Mouse (Mus musculus) kidney, adult 2 months (tissue): ENCODE measurements around the gene Zbtb44. TPM values are rescaled to one million over a fixed set of nuclear protein-coding genes. Genes with fewer than 3 reads are reported as not detected.

ENCODE experiments used
- DNase-seq: peaks from one replicate; pipeline ENCODE4 v3.0.0; 2021
- H3K27ac ChIP-seq: fragments of 200-500 bp; 2 replicates; pipeline ENCODE4 v1.5.1; 2012; ENCODE audit warnings: low read depth, low read length, control low read depth, inconsistent platforms; ENCODE audit not compliant: insufficient read depth
- H3K27me3 ChIP-seq: fragments of 200-500 bp; replicated peaks from 2 replicates; pipeline ENCODE4 v1.6.1; 2012; ENCODE audit warnings: mild to moderate bottlenecking, moderate library complexity, low read length, inconsistent platforms; ENCODE audit not compliant: control insufficient read depth, insufficient read depth
- H3K36me3 ChIP-seq: fragments of 200-500 bp; 2 replicates; pipeline ENCODE4 v1.6.1; 2012; ENCODE audit warnings: mild to moderate bottlenecking, moderate library complexity, low read length, inconsistent platforms; ENCODE audit not compliant: control insufficient read depth, insufficient read depth
- H3K4me1 ChIP-seq: fragments of 200-500 bp; 2 replicates; pipeline ENCODE4 v1.6.1; 2011; ENCODE audit warnings: low read length; ENCODE audit not compliant: control insufficient read depth, insufficient read depth
- H3K4me3 ChIP-seq: fragments of 200-500 bp; 2 replicates; pipeline ENCODE4 v1.5.1; 2011; ENCODE audit warnings: mild to moderate bottlenecking, low read depth, low read length, control low read depth; ENCODE audit not compliant: insufficient read depth
- CTCF ChIP-seq: fragments of 200-500 bp; conservative IDR thresholded peaks from 2 replicates; pipeline ENCODE4 v1.5.1; 2011; ENCODE audit warnings: low read depth, mild to moderate bottlenecking, control low read depth, low read length, moderate library complexity, mixed read lengths; ENCODE audit not compliant: insufficient read depth, insufficient read length
- POLR2A ChIP-seq: fragments of 200-500 bp; IDR thresholded peaks from one replicate; pipeline ENCODE4 v1.6.1; 2011; ENCODE audit warnings: low read depth, low read length, control low read depth
- WGBS: fragments of 180-500 bp; shearing (Covaris S2); methylation state at CpG from one replicate; pipeline ENCODE4 v1.1.7; 2018; 5-methylcytosine and 5-hydroxymethylcytosine counted together
- polyA plus RNA-seq: library from polyadenylated mRNA; depleted of rRNA; stranded (reverse); fragments of >200 nt; gene quantifications from 2 replicates; pipeline ENCODE4 v1.2.3, GENCODE M21; 2012

Gene Zbtb44
- polyA plus RNA-seq, 1 experiment: 9.9 TPM

GRCm38 (mm10) chr9:31091162-31091581, 60.7 kb downstream of the Zbtb44 start:
- WGBS: 94% methylated on average over 10 of the region's 10 CpGs
- Histone ChIP-seq H3K27ac (no peak overlapping the region), H3K4me3 (no peak overlapping the region), H3K27me3 (no peaks in the 10 kb centered on the region), H3K4me1 (no peaks in the 10 kb centered on the region), H3K36me3 (no peaks in the 10 kb centered on the region)
- no peak for DNase-seq
- no peak for TF ChIP-seq POLR2A
- no peak for TF ChIP-seq CTCF

GRCm38 (mm10) chr9:31092111-31092832, 61.8 kb downstream of the Zbtb44 start:
- Histone ChIP-seq H3K27me3 (no peaks in the 10 kb centered on the region), H3K4me3 (no peak overlapping the region), H3K4me1 (no peaks in the 10 kb centered on the region), H3K27ac (no peak overlapping the region), H3K36me3 (no peaks in the 10 kb centered on the region; the same call in 1 of the 2 replicates)
- WGBS: 82% methylated on average over 18 of the region's 18 CpGs
- TF ChIP-seq CTCF (no peak), POLR2A (no peak)
- DNase-seq: no peak

GRCm38 (mm10) chr9:31092833-31093195, 62.4 kb downstream of the Zbtb44 start:
- no peak overlapping the region for H3K27ac ChIP-seq
- no peak for TF ChIP-seq POLR2A
- no peak for TF ChIP-seq CTCF
- H3K27me3 ChIP-seq: no peaks in the 10 kb centered on the region
- H3K36me3 ChIP-seq: no peaks in the 10 kb centered on the region; the same call in 1 of the 2 replicates
- DNase-seq: no peak
- H3K4me1 ChIP-seq: no peaks in the 10 kb centered on the region
- WGBS: 87% methylated on average over 10 of the region's 10 CpGs
- no peak overlapping the region for H3K4me3 ChIP-seq

- Histone ChIP-seq H3K27ac (no peak overlapping the region), H3K4me3 (no peak overlapping the region), H3K27me3 (no peaks in the 10 kb centered on the region), H3K4me1 (no peaks in the 10 kb centered on the region), H3K36me3 (no peaks in the 10 kb centered on the region; the same call in 1 of the 2 replicates)
- no peak for TF ChIP-seq CTCF
- TF ChIP-seq POLR2A: no peak
- DNase-seq: no peak
- WGBS: 75% methylated on average over 20 of the region's 20 CpGs
Measured at GRCm38 (mm10) chr9:31097088-31098082, 66.9 kb downstream of the Zbtb44 start.

- TF ChIP-seq CTCF (no peak), POLR2A (no peak)
- no peaks in the 10 kb centered on the region for H3K27me3 ChIP-seq
- H3K36me3 ChIP-seq: no peaks in the 10 kb centered on the region; the same call in 1 of the 2 replicates
- no peaks in the 10 kb centered on the region for H3K4me1 ChIP-seq
- no peak overlapping the region for H3K27ac ChIP-seq
- WGBS: 74% methylated on average over 6 of the region's 6 CpGs
- H3K4me3 ChIP-seq: no peak overlapping the region
- DNase-seq: no peak
Measured at GRCm38 (mm10) chr9:31098118-31098517, 67.7 kb downstream of the Zbtb44 start.

- H3K27ac ChIP-seq: no peak overlapping the region
- H3K27me3 ChIP-seq: no peaks in the 10 kb centered on the region
- H3K36me3 ChIP-seq: no peaks in the 10 kb centered on the region
- no peaks in the 10 kb centered on the region for H3K4me1 ChIP-seq
- H3K4me3 ChIP-seq: no peak overlapping the region
- TF ChIP-seq POLR2A: no peak
- TF ChIP-seq CTCF: no peak
- 83% methylated on average over 8 of the region's 8 CpGs for WGBS
- DNase-seq: no peak
Measured at GRCm38 (mm10) chr9:31108464-31108863, 78.0 kb downstream of the Zbtb44 start.

GRCm38 (mm10) chr9:31115586-31115985, 85.1 kb downstream of the Zbtb44 start:
- Histone ChIP-seq H3K4me3 (no peak overlapping the region), H3K4me1 (no peaks in the 10 kb centered on the region), H3K36me3 (no peaks in the 10 kb centered on the region), H3K27me3 (no peaks in the 10 kb centered on the region), H3K27ac (no peak overlapping the region)
- TF ChIP-seq CTCF (no peak), POLR2A (no peak)
- no peak for DNase-seq
